Mouse (Mus musculus): ENCODE data around the gene S100a11. TPM values are rescaled to one million over a fixed set of nuclear protein-coding genes. Genes with fewer than 3 reads are reported as not detected.
"Not testable (repeated sequence)": the region's sequence is repeated elsewhere in the genome, so short reads cannot be mapped to it uniquely, and the experiment has no call there.

Gene S100a11
- polyA plus RNA-seq (2017; shearing (Covaris generic)), result 1,000 to 10,000 TPM; 1,103 to 1,136 TPM

- ATAC-seq, result peak; percentile 70
These were observed at the start of gene S100a11 for GRCm38 (mm10) chr3:93520330-93521193. S100a11 (plus strand) TSS chr3:93520488.

GRCm38 (mm10) chr3:93480053-93480452 lies 40.2 kb upstream of the S100a11 start:
- no peak for ATAC-seq

GRCm38 (mm10) chr3:93481982-93482616 lies 38.2 kb upstream of the S100a11 start:
- ATAC-seq, result no peak

- no peak for ATAC-seq
These were observed 34.7 kb upstream of the S100a11 start for GRCm38 (mm10) chr3:93485611-93486010.

- ATAC-seq, result no peak
These were observed 31.7 kb upstream of the S100a11 start for GRCm38 (mm10) chr3:93488541-93488940.

- ATAC-seq, result no peak
These were observed 28.1 kb upstream of the S100a11 start for GRCm38 (mm10) chr3:93492176-93492575.

- peak; percentile 92 for ATAC-seq
These were observed 26.3 kb upstream of the S100a11 start for GRCm38 (mm10) chr3:93493992-93494391.

- not testable (repeated sequence) for ATAC-seq
These were observed 25.5 kb upstream of the S100a11 start for GRCm38 (mm10) chr3:93494774-93495173.

GRCm38 (mm10) chr3:93497131-93497530 lies 23.2 kb upstream of the S100a11 start:
- ATAC-seq, result no peak

GRCm38 (mm10) chr3:93499129-93499528 lies 21.2 kb upstream of the S100a11 start:
- no peak for ATAC-seq

GRCm38 (mm10) chr3:93504536-93505189 lies 15.6 kb upstream of the S100a11 start:
- ATAC-seq, result no peak

GRCm38 (mm10) chr3:93505960-93506863 lies 14.1 kb upstream of the S100a11 start:
- ATAC-seq, result peak; percentile 88

GRCm38 (mm10) chr3:93506881-93507325 lies 13.4 kb upstream of the S100a11 start:
- ATAC-seq, result no peak

GRCm38 (mm10) chr3:93509301-93509700 lies 11.0 kb upstream of the S100a11 start:
- no peak for ATAC-seq

- no peak for ATAC-seq
These were observed 9.3 kb upstream of the S100a11 start for GRCm38 (mm10) chr3:93511036-93511435.

- ATAC-seq, result no peak
These were observed 8.5 kb upstream of the S100a11 start for GRCm38 (mm10) chr3:93511801-93512200.

- ATAC-seq, result no peak
These were observed 7.7 kb upstream of the S100a11 start for GRCm38 (mm10) chr3:93512386-93513101.

- peak; percentile 78 for ATAC-seq
These were observed 5.7 kb upstream of the S100a11 start for GRCm38 (mm10) chr3:93514628-93515027.

- no peak for ATAC-seq
These were observed 2.9 kb upstream of the S100a11 start for GRCm38 (mm10) chr3:93517343-93517742.

GRCm38 (mm10) chr3:93519856-93520329 lies 395 bp upstream of the S100a11 start:
- ATAC-seq, result peak; percentile 11

GRCm38 (mm10) chr3:93521462-93522057 lies 1.3 kb downstream of the S100a11 start:
- ATAC-seq, result no peak

All from activated CD4-positive, CD25-positive, alpha-beta regulatory T cell, adult 4 months (primary cell).